Mouse (Mus musculus): ENCODE measurements around the gene Rabac1.

Rabac1 gene

GRCm38 (mm10) chr7:24971972-24972893, at the start of gene Rabac1:
Gene Rabac1 (minus strand): TSS chr7:24972754.
- DNase-seq: peak; percentile 89 to 90

DNA sequence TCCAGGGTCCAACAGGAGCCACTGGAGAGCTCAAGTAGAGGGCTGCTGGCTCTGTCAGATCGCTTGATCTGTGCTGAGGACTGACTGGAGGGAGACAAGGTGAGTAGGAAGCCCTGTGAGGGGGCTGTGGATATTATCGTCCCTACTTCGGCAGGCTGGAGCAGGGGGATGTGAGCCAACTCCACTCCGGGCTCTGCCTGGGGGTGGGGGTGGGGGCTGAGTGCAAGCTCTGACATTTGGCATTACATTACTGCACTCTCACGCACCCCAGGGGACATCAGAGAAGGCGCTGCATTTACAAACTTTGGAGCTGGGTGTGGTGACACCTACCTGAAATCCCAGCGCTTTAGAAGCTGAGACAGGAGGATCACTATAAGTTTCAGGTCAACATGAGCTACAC, 39.0 kb upstream of the Rabac1 start:
- DNase-seq: no peak

GRCm38 (mm10) chr7:25010090-25010913, 37.7 kb upstream of the Rabac1 start:
- DNase-seq: peak; percentile 36 to 37

GRCm38 (mm10) chr7:25009099-25009700, 36.6 kb upstream of the Rabac1 start:
- DNase-seq: no peak

DNA sequence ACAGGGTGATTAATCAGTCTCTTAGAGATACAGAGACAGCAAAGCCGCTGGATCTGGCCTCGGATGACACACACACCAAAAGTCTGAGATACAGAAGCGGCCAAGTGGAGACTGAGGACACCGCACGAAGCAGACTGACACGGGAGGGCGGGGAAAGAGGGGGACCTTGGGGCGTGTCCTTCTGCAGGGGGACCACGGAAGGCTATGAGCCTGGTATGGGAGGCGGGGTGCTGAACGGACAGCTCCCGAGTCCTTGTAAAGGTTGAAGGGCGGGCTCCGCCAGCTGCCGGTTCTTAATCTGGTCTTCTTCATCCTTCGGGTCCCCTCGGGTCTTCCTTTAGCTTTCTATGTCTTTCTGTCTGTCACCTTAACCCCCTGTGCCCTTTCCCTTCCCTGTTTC, 36.1 kb upstream of the Rabac1 start:
- peak; percentile 67 to 72 for DNase-seq

- no peak for DNase-seq
These were observed 35.2 kb upstream of the Rabac1 start for GRCm38 (mm10) chr7:25007609-25008374.

DNA sequence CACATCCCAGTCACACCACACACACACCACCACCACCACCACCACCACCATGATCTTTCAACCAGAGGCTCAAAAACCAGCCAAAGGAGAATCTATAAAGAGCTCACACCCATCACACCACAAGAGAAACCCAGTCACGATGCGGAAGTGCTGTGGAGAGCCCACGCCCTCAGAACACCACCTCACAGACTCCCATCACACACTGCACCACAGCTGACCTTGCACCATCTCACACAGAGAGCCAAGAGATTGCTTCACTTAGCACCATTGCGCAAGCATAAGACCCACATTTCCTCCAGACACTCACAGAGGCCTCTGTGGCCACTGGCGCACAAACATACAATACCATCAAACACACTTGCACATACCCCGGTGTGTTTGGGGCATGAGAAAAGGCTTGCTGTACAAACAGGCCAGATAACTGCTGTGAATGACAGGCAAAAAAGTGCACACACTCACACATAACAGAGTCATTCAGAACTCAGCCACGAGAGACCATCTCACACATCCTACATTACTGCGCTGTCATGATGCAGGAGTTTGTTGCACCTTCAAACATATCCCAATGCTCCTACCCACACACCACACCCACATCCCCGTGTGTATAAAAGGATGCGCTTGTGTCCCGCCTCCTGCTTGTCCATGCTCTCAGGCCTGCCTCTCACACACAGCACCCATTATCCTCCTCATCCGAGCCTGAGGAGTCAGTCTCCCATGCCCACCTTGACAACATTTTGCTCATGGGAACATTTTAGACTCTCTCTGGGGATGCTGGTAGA, 34.2 kb upstream of the Rabac1 start:
- no peak for DNase-seq

GRCm38 (mm10) chr7:25006171-25006570, 33.6 kb upstream of the Rabac1 start:
- no peak for DNase-seq

DNA sequence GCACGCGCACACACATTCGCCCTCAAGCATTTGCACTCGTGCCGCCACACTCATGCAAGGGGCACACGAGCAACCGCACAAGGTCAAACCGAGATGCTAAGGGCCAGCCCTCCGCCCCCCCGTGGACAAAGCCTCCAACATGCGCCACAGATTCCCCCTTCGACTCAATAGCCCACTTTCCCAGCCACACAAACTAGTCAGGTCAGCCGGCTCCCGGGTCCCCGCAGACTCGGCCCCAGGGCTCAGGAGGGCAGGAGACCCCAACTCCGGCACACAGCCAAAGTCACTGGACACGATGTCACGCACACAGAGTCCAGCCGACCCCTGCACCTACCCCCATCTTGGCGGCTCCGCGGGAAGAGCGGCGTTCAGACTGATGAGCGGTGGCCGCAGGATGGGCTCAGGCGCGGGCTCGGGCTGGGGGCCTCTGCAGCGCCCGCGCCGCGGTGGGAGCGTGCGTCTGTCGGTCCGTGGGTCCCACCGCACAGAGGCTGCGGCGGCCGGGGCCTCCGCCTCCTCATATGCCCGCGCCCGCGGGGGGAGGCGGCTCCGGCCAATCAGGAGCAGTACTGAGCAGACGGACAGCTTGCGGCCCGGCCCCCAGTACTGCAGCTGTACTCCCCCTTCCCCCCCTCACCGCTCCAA, 33.0 kb upstream of the Rabac1 start, which contains the start of gene Atp1a3:
TSS of gene Atp1a3 (minus strand) at position 538 of the 645 bp plus-strand sequence.
- peak; percentile 41 to 67 for DNase-seq

DNA sequence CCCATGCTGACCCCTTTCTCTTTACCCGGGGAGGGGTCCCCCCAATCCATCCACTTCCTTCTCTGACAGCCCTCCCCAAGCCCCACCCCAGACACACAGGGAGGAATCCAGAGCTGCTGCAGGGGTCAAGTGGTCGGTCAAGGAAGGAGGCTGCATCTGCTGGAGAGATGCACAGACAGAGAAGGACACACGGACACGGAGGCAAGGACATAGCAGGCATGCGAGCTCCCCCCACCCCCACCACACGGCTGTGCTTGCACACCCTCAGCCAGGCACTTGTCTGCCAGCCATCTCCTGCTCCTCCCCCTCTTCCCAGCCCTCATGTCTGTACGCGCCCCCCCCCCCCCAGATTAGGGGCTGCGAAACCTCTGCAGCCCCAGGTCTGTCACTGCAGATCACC, 32.3 kb upstream of the Rabac1 start:
- DNase-seq: no peak

DNA sequence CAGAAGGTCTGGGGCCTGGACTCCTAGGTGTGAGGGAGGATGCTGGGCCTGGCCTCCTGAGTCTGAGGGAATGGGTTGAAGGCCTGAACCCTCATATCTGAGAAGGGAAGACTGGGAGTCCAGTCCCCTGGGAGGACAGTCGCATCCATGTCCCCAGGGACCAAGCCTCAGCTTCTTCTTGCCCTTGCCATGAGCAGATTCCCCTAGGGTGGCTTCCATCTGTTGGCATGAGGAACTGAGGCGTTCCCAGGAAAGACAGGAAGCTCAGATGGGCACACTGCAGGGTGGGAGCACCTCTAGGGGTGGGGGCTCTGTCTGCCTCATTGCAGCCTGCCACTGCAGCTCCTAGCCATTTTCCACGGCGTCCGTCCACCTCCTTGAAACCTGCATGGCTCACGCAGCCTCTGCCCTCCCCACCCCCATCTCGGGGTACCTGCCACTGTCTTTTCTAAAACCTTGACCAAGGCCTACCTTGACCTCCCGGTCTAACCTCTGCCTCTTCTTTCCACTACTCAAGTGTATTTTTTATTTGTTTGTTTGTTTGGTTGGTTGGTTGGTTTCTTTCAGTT, 31.4 kb upstream of the Rabac1 start:
- DNase-seq: no peak

DNA sequence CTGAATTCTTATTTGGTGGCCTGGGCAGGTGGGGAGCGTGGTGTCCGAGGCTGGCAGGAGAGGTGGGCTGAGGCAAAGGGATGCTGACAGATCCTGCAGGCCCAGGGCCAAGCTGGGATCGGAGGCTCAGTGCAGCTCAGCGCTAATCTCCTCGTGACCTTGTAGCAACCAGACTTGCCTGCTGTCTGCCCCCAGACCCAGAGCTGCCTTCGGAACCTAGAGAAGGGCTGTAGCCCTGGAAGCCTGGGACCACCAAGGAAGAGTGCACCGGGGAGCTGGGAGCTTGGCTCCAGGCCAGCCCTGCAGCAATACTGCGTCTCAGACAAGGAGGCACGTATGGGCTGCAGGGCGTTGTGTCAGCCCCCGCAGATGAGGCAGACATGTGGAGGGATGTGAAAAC, 30.7 kb upstream of the Rabac1 start:
- DNase-seq: no peak

DNA sequence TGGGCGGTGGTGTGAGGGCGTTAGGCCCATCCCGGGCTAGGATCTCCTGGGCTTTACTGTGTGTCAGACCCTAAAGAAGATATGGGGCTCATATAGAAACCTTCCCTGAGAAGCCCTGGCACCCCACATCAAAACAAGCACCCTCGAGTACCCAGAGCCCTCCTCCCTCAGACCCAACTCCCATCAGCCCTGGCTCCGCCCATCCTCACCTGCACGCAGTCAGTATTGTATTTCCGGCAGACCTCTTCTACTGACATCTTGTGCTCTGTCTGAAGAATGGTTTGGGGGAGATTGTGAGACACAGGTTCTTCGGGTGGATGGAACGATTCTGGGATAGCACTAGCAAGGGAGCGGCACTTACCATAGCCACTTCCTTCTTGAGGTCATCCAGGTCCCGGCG, 28.2 kb upstream of the Rabac1 start:
- DNase-seq: peak; percentile 79 to 89

DNA sequence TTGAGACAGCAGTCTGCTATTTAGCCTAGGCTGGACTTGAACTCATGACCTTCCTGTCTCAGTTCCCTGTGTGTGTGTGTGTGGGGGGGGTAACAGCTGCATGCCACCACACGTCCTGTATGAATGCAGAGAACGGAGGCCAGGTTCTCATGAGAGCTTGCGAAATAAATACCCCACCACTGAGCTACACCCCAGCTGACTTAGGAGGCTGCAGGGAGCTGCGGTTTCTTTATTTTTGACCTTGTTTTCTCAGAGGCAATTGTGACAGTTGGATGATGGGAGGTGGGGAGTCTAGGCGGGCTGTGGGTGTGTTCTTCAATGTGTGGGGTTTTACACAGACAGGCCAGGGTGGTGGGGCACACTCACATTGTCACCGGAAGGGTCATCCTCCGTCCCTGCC, 27.7 kb upstream of the Rabac1 start:
- peak; percentile 55 to 74 for DNase-seq

DNA sequence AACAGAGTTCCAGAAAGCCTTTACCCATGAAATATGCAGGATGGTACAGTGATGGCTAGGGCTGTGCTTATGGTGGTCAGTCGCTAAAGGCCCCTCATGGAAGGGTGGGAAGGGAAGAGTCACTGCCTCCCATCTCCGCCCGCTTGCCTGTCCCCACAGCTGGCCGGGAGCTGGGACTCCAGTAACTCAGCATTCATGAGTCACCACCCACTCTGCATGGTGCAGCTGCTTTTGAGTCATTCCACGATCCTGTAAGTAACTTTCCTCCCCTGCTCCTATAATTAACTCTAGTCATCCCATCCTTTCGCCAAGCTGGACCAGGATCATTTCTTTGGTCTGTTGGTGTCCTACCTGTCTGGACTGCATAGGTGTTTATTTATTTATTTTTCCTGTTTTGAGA, 20.5 kb upstream of the Rabac1 start:
- no peak for DNase-seq

- no peak for DNase-seq
These were observed 17.9 kb upstream of the Rabac1 start for GRCm38 (mm10) chr7:24990478-24990877.

DNA sequence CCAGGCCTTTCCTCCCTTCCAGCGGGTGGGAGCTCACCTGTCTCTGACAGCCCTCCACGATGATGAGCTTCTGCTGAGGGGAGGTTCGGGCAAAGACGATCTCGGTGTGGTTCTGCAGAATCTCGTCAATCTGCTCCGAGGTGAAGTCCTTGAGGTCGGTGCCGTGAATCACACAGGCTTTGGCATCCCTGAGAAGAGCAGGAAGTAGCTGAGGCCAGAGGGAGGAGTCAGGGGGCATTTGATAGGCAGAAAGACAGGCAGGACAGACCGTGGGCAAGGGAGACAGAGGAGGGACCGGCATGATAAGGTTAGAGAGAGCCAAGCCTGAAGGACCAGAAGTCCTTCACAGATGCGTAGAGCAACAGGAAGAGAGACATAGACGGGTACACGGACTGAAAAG, 15.4 kb upstream of the Rabac1 start:
- no peak for DNase-seq

GRCm38 (mm10) chr7:24985799-24986198, 13.2 kb upstream of the Rabac1 start:
- peak in 1 of 2 experiments; percentile 36 for DNase-seq

DNA sequence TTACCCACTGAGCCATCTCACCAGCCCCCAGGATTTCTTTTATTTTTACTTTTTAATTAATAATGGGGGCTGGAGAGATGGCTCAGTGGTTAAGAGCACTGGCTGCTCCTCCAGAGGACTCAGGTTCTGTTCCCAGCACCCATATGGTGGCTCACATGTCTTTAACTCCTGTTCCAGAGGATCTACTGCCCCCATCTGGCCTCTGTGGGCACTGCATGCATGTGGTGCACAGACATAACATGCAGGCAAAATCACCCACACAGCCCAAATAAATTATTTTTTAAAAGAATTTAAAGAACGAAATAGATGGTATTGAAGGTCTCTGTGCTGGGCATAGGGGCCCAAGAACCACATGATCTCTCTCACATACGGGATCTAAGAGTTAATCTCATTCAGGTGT, 11.8 kb upstream of the Rabac1 start:
- DNase-seq: no peak

DNA sequence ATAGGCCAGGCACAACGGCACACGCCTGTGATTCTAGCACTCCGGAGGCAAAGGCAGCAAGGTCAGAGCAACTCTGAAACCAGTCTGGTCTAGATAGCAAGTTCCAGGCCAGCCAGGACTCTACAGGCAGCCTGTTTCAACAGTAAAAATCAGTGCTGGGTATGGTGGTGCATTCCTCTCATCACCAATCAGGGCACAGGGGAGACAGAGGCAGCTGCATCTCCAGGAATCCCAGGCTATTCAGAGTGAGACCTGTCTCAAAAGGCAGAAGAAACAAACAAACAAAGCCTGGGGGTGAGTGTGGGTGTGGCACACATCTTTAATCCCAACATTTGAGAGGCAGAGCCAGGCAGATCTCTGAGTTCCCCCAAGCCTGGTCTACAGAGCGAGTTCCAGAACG, 10.8 kb upstream of the Rabac1 start:
- DNase-seq: no peak

DNA sequence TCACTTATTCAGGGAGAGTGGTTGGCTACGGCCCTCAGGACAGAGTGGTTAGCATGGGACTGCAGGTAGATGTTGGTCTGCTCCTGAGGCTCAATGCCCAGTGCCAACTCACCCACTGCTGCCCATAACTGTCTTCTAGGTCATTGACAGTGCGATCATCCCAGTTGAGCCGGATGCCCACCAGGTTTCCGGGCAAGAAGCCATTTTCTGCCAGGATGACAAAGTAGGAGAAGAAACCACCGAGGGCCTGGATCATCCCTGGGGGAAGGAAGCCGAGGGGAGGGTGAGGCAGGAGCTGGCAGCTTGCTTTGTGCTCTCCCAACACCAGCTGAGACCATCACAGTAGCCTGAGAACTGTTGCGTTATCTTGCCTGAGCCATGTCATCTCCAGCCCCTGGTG, 7.9 kb upstream of the Rabac1 start:
- DNase-seq: no peak

Measured in thymus, postnatal 36 days (tissue).